Mouse (Mus musculus) B cell, adult 62 days (primary cell): ENCODE results near the gene Vmn1r94. TPM values are rescaled to one million over a fixed set of nuclear protein-coding genes. Genes with fewer than 3 reads are reported as not detected.

Experiments used
- total RNA-seq: library from RNA; stranded (reverse); gene quantifications from 4 replicates; pipeline ENCODE4 v1.2.4, GENCODE M21; 2023

The Vmn1r94 gene
- not detected in 4 replicates for total RNA-seq

GRCm38 (mm10) chr7:20168277-20168676 is at the start of gene Vmn1r94:
Gene Vmn1r94 (minus strand): TSS chr7:20168377.

GRCm38 (mm10) chr7:20205507-20205906 is 37.3 kb upstream of the Vmn1r94 start, which contains the start of gene Gm6164:
Gene Gm6164 (minus strand): TSS chr7:20205607.

GRCm38 (mm10) chr7:20193410-20193809 is 25.2 kb upstream of the Vmn1r94 start, which contains the start of gene Vmn1r95:
Gene Vmn1r95 (plus strand): TSS chr7:20193710.

GRCm38 (mm10) chr7:20138988-20139387 is 29.2 kb downstream of the Vmn1r94 start, which contains the start of gene Vmn1r93:
Gene Vmn1r93 (minus strand): TSS chr7:20139088.

GRCm38 (mm10) chr7:20122479-20122878 is 45.7 kb downstream of the Vmn1r94 start, which contains the start of gene Gm16442:
Gene Gm16442 (minus strand): TSS chr7:20122579.

Other genes starting within 250 kb of the Vmn1r94 start
- gene Pvr, start 247.2 kb downstream of the Vmn1r94 start, total RNA-seq: 18.8 to 24.1 TPM (median 21.6 TPM) in 4 replicates
- not detected in 4 replicates for gene Igsf23, start 217.6 kb downstream of the Vmn1r94 start, total RNA-seq
- not detected in 4 replicates for gene Ceacam20, start 203.0 kb downstream of the Vmn1r94 start, total RNA-seq
- not detected in 4 replicates for gene Nlrp9b, start 176.9 kb downstream of the Vmn1r94 start, total RNA-seq
- gene Vmn1r91, start 68.7 kb downstream of the Vmn1r94 start, total RNA-seq: not detected in 4 replicates
- not detected in 4 replicates for gene Gm16442, start 45.8 kb downstream of the Vmn1r94 start, total RNA-seq
- gene Vmn1r93, start 29.3 kb downstream of the Vmn1r94 start, total RNA-seq: not detected in 4 replicates
- not detected in 4 replicates for gene Vmn1r95, start 25.3 kb upstream of the Vmn1r94 start, total RNA-seq
- not detected in 4 replicates for gene Gm6164, start 37.2 kb upstream of the Vmn1r94 start, total RNA-seq
- gene Gm4498, start 65.5 kb upstream of the Vmn1r94 start, total RNA-seq: not detected in 4 replicates
- gene Gm5890, start 94.5 kb upstream of the Vmn1r94 start, total RNA-seq: not detected in 4 replicates
- not detected in 4 replicates for gene Gm4133, start 165.7 kb upstream of the Vmn1r94 start, total RNA-seq
- not detected in 4 replicates for gene Gm5728, start 207.0 kb upstream of the Vmn1r94 start, total RNA-seq
- gene Vmn1r100, start 249.6 kb upstream of the Vmn1r94 start, total RNA-seq: not detected in 4 replicates